Mouse (Mus musculus) spleen, postnatal 0 days (tissue): ENCODE data around the gene Ptpre. TPM values are rescaled to one million over a fixed set of nuclear protein-coding genes. Genes with fewer than 3 reads are reported as not detected.

Source experiments
- microRNA counts: library from miRNA; unstranded; fragments of <30 nt; microRNA quantifications from one replicate; lab custom pipeline; 2015
- polyA plus RNA-seq: library from polyadenylated mRNA; unstranded; fragments of >200 nt; fragmentation: Nextera tagmentation; extraction: Ambion mirVana; gene quantifications from 2 replicates; pipeline ENCODE4 v1.2.1, GENCODE M21; 2015

Ptpre gene
- polyA plus RNA-seq = 13.6 and 17.4 TPM in 2 replicates

GRCm38 (mm10) chr7:135537341-135537901 is at the start of gene Ptpre:
TSS of gene Ptpre (plus strand) at chr7:135537481.

DNA sequence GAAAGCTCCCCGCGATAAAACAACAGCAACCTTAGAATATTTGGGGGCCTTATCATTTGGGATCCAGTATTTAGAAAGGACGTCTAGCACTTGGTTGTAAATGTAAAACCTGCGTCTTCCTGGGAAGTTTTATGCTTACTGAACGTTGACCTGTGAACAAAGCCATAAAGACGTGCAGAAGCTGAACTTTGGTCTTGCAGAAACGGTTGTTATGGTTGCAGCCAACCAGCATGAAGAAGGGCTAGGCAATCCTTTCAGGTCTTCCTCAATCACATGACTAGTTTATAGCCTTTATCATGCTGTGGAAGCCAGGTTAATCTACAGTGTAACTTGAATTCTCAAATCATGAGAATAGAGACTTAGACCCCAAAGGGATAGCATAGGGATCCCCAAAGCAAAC is 8.8 kb upstream of the Ptpre start, which contains the start of gene Clrn3:
Clrn3 (minus strand) TSS at position 140 of the 400 bp plus-strand sequence.

DNA sequence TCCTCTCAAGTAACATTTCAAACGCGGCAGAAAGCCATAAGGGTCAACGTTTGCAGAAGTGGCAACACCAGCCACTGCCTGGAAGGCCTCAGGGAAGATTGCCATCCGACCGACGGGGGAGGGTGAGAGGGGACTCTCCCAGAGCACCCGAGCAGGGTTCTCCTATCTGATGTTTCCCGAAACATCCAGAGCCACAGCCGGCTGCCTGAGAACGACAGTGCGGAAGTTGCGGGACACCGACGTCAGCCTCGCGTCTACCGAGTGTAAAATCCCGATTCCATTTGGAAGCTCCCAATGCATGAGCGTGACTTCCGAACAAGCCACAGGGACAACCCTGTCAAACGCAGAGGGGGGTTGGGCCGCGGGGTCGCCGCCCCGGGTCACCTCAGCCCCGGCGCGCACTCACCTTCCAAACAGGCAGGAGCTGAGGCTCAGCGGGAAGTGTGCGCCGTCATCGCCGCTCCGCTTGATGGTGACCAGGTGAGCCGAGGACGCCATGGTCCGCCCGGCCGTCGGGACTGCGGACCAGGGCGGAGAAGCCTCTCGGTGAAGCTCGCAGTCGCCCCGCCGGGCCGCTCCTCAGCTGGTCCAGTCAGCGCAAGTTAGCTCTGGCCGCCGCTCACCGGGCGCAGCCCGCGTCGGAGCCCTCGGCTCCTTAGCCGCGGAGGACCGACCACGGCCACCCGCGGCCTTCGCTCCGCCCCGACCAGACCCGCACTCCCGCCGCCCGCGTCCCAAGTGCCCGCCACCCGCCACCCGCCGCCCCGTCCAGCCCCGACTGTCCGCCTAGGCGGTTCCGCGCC is 178.6 kb downstream of the Ptpre start, which contains the start of gene Mki67:
Mki67 (minus strand) TSS at position 720 of the 803 bp plus-strand sequence.

MicroRNAs encoded within 50 kb of the gene (microRNA counts, 519-probe panel; counts per million panel counts)
- 88.3 counts per million for microRNA mmu-miR-1962 (lab: Ali Mortazavi, UCI)

Other genes with a start within 250 kb of the Ptpre start
- not detected in 2 replicates for gene Foxi2, start 127.2 kb upstream of the Ptpre start, polyA plus RNA-seq
- not detected in 2 replicates for gene Clrn3, start 8.8 kb upstream of the Ptpre start, polyA plus RNA-seq
- 77.6 and 85.7 TPM in 2 replicates for gene Mki67, start 178.9 kb downstream of the Ptpre start, polyA plus RNA-seq